Mouse (Mus musculus) mesoderm, embryonic 11.5 days (tissue): ENCODE data around the gene Thsd7b.
"Not testable (repeated sequence)": the region's sequence is repeated elsewhere in the genome, so short reads cannot be mapped to it uniquely, and the experiment has no call there.

Experiments used
- DNase-seq: peaks from one replicate; pipeline ENCODE4 v3.0.0-alpha.2; 2012; ENCODE audit warnings: low read depth, low spot score

Gene Thsd7b

GRCm38 (mm10) chr1:129635146-129635545 lies 362.0 kb downstream of the Thsd7b start:
- DNase-seq = no peak

GRCm38 (mm10) chr1:129644252-129644861 lies 371.3 kb downstream of the Thsd7b start:
- peak; percentile 23 for DNase-seq

DNA sequence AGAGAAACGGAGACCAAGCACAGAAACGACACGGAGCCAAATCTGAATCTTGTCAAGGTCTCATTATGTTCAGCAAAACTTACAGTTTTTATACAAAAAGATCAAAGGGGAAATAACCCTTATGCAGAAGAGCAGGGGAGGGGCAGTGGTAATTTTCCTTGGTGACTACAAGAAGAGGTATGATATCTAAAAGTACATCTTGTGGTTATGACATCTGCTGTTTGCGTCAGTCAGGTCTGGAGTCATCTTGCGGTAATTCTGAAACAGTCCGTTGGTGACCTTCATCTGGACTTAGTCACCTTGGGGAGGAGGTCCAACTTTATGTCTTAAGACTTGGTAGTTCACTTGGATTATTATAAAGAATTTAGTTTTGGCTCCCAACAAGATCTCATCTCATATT lies 378.3 kb downstream of the Thsd7b start:
- DNase-seq = not testable (repeated sequence)

- DNase-seq = no peak
Observed at GRCm38 (mm10) chr1:129658045-129658444, 384.9 kb downstream of the Thsd7b start.

DNA sequence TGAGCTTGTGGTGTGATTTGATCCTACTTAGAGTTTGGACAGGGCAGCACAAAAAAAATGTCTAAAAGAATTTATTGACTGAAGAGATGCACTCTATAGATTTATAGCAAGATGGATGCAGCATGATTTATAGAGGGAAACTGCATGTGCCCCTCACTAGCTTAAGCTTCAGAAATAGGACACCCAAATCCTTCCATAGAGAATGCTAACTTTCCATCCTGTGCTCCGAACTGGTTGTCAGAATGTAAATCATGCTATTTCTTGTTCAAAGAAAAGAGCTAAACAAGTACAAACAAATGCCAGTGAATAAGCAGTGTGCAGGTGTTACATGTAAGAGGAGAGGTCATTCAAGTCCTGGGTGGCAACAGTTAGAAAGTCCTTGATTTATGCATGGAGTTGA lies 402.8 kb downstream of the Thsd7b start:
- peak; percentile 37 for DNase-seq

GRCm38 (mm10) chr1:129678851-129679250 lies 405.7 kb downstream of the Thsd7b start:
- no peak for DNase-seq

GRCm38 (mm10) chr1:129705701-129706100 lies 432.6 kb downstream of the Thsd7b start:
- peak; percentile 7 for DNase-seq

- no peak for DNase-seq
Observed at GRCm38 (mm10) chr1:129712706-129713105, 439.6 kb downstream of the Thsd7b start.

- no peak for DNase-seq
Observed at GRCm38 (mm10) chr1:129713571-129713970, 440.5 kb downstream of the Thsd7b start.

GRCm38 (mm10) chr1:129719592-129719991 lies 446.5 kb downstream of the Thsd7b start:
- no peak for DNase-seq

DNA sequence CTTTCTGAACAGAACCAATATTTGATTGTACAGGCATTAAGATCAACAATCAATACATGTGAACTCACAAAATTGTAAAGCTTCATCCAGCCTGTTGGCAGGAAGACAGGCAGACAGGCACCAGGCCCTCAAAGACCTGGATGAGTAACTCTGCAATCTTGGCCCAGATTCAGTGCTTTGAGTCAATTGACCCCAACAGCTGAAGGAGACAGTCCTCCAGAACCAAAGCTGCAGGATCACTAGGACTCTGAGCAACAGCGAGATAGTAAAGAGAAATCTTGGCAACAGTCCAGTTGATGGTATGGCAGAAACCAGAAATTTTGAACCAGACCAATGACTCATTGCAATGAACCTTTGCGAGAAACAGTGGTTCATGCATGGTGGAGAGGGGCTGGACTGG lies 458.9 kb downstream of the Thsd7b start:
- no peak for DNase-seq

- no peak for DNase-seq
Observed at GRCm38 (mm10) chr1:129747595-129747994, 474.5 kb downstream of the Thsd7b start.

DNA sequence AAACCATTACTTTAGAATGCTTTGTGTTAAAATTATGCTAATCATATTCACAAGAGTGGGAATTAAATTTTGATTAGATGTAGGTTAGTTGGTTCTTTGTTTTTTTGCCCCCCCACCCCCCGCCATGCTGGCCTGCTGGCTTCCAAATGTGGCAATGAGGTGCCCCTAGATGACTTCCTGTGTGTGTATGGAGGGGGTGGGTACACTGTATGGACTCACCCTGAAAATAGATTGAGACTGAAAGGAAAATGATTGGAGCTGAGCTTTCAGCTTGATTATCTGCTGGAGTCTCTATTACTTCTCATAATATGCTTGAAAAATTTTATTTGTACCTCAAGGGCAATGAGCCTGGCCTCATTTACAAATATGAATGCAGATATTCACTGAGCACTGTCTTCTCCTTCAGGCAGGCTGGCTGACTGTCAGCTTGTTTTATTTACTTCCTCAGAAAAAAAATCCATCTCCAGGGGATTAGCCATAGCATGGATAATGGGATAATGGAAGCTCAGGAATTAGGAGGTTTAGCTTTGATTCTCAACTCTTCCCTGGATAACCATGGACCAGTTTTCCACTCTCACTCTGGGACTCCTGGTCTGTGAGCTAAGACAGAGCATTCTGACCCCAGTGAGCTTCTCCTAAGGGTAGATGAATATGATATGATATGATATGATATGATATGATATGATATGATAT lies 483.6 kb downstream of the Thsd7b start:
- no peak for DNase-seq

DNA sequence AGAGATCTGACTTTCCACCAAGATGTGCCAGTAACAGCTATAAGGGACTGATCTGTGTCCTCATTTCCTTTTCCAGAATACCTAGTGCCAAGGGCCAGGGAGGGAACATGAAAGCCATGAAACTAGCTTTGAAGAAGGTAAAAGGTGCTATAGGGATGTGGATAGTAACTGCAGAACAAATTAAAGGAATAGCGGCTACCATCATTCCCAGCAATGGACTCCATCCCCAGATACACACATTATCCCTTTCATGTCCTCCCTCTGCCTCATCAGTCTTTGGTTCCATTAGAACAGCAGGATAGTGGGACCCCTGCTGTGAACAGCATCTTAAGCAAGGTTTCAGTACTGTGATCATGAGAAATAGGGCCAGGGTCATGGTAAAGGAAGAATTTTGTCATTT lies 485.9 kb downstream of the Thsd7b start:
- DNase-seq = peak; percentile 4

DNA sequence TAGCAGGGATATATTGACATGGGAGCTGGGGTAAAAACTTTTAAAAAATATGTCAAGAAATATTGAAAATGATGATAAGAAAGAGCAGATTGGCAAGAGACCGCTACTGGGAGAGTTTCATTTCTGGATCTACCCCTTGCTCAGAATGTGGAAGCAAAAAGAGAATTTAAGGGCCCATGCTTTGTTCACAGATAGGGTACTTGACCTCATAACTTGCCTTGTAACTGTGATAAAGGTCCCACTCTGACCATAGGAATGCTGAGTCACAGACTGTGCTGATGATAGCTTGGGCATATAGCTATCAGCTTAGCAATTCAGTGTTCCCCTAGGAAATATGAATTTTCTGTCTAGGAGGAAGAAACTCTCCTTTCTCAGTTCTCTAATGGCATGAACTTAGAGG lies 488.1 kb downstream of the Thsd7b start:
- DNase-seq = no peak

DNA sequence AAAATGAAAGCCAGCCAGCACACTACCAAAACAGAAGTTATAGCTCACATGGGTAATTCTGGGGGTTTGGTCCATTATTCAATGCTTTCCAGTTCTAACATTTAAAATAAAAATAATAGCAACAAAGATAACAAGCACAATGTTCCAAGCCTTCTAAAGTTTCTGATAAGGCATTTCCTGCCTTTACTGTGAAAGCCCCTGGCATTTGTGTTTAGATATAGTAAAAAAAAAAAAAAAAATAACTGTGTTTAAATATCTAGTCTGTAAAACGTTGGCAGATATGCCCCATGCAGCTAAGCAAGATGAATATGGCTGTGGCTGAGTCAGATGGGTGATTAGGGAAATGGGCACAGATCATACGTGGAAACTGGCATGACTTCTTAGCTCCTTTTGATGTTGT lies 491.6 kb downstream of the Thsd7b start:
- no peak for DNase-seq

GRCm38 (mm10) chr1:129777055-129777454 lies 504.0 kb downstream of the Thsd7b start:
- no peak for DNase-seq

DNA sequence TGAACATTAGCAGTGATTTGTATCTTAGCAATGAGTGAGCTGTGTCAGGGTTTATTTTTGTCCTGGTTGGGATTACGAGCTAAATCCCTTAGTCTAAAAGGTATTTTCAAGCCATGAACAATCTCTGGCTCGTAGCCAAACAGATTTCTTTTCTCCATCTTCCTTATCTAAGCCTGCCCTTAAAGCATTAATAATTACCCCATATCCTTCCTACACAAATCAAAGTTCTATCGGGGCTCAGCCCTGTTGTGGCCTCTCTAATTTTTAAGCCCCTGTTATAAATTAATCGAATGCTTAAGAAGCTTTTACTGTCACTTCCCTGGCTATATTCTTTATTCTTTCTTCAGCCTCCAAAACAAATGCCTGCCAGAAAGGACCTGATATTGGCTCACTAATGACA lies 506.4 kb downstream of the Thsd7b start:
- no peak for DNase-seq

DNA sequence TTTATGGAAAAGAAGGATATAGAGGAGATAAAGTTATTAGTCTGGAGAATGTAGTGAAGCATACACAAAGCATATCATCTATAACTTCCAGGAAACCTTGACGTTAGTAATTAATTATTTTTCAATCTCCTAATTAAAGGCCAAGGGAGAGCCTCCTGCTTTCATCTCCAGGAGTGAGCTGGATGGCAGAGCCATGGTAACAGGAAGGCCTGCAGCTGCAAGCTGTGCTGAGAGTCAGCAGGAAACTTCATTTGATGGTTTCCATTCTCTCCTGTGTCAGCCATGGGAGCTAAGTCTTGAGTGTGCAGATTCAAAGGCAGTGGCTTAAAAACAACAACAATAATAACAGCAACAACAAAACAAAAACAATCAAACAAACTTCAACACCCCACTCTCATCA lies 507.5 kb downstream of the Thsd7b start:
- DNase-seq = no peak

DNA sequence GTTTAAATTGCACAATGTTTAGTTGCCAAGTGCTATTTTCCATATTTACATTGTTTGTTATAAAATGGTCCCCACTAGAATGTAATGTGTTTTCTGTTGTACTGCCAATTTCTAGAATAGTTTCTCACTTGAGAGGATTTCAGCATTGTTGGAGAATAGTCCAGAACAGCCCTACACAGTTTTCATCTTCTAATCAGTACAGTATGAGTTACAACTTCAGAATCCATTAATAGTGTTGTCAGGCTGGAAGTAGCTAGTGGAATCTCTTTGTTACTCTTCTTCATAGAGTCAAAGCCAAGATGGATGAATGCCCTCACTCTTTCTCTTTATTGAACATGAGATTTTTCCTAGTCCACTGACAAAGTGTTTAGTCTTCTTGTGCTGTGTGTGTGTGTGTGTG lies 525.4 kb downstream of the Thsd7b start:
- no peak for DNase-seq

GRCm38 (mm10) chr1:129826927-129827326 lies 553.8 kb downstream of the Thsd7b start:
- DNase-seq = no peak

- DNase-seq = no peak
Observed at GRCm38 (mm10) chr1:129837324-129837723, 564.2 kb downstream of the Thsd7b start.

- DNase-seq = peak; percentile 66
Observed at GRCm38 (mm10) chr1:129837776-129838175, 564.7 kb downstream of the Thsd7b start.

DNA sequence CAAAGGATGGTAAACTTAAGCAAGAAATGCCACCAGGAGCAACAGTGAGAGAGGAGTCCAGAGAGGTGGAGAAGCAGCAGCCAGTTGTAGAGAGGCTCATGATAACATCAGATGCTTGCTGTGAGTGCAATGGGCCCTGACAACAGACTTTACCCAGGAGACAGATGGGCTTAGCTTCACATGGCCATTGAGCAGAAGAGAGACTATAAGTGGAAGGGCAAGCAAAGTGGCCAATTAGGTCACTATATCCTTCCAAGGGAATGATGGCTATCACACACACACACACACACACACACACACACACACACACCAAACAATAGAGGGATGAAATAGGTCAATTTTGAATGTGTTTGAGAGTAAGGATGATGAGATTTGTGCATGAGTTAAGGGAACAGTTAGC lies 565.4 kb downstream of the Thsd7b start:
- DNase-seq = no peak
